Mouse (Mus musculus) heart, embryonic 10.5 days (tissue): ENCODE data around the gene Dapk2. TPM values are rescaled to one million over a fixed set of nuclear protein-coding genes. Genes with fewer than 3 reads are reported as not detected.

Source experiments
- DNase-seq: peaks from one replicate; pipeline ENCODE4 v3.0.0-alpha.2; 2017; ENCODE audit warnings: low spot score
- H3K27ac ChIP-seq: fragments of 300-500 bp; sonication (generic); 2 replicates; pipeline ENCODE4 v1.5.1; 2016; ENCODE audit warnings: mild to moderate bottlenecking
- H3K27me3 ChIP-seq: fragments of 300-500 bp; sonication (generic); 2 replicates; pipeline ENCODE4 v1.6.1; 2016; ENCODE audit warnings: mild to moderate bottlenecking; ENCODE audit not compliant: poor library complexity, insufficient read depth, severe bottlenecking
- H3K36me3 ChIP-seq: fragments of 300-500 bp; sonication (generic); 2 replicates; pipeline ENCODE4 v1.6.1; 2016; ENCODE audit warnings: mild to moderate bottlenecking, moderate library complexity
- H3K4me1 ChIP-seq: fragments of 300-500 bp; sonication (generic); 2 replicates; pipeline ENCODE4 v1.6.1; 2016; ENCODE audit warnings: mild to moderate bottlenecking
- H3K4me3 ChIP-seq: fragments of 300-500 bp; sonication (generic); 2 replicates; pipeline ENCODE4 v1.5.1; 2016; ENCODE audit warnings: mild to moderate bottlenecking, moderate library complexity
- H3K9me3 ChIP-seq: fragments of 300-500 bp; sonication (generic); 2 replicates; pipeline ENCODE4 v1.6.1; 2016; ENCODE audit warnings: mild to moderate bottlenecking, moderate library complexity
- WGBS: fragments of 180-500 bp; shearing (Covaris S2); methylation state at CpG from one replicate; pipeline ENCODE4 v1.1.7; 2016; 5-methylcytosine and 5-hydroxymethylcytosine counted together
- polyA plus RNA-seq: library from polyadenylated mRNA; unstranded; fragments of >200 nt; fragmentation: Nextera tagmentation; extraction: Ambion mirVana; gene quantifications from 2 replicates; pipeline ENCODE4 v1.2.1, GENCODE M21; 2016

The Dapk2 gene
- polyA plus RNA-seq, 1 experiment from 2014 or later = 8.5 TPM

DNA sequence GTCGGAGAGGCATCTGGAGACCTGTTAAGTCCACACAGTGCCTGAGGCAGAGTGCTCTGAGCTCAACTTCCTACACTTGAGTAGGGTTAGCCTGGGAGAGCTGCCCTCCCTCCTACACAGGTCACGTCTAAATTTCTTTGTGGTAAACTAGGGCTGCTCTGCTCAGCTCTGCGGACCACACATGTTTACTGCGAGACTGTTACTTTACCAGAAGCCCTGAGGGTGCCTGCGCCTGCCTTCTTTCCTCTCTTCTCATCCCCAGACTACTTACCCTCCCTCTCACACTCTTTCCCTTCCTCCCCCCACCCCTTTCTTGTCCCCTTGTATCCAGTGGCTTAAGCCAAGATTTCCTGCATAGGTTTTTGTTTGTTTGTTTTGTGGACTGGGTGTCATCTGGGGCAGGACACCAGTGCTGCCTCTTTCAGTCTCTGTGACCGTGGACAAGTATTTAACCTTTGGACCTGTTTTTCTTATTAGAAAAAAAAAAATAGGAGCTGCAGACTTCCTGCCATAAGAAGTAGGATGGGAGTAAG, 93.2 kb downstream of the Dapk2 start:
- Histone ChIP-seq H3K36me3 (no peaks in the 10 kb centered on the region), H3K27me3 (no peaks in the 10 kb centered on the region), H3K4me3 (no peak overlapping the region), H3K27ac (no peak overlapping the region), H3K4me1 (peaks cover 11% of the 10 kb centered on the region), H3K9me3 (no peaks in the 10 kb centered on the region)
- DNase-seq = no peak
- 39% methylated on average over 6 of the region's 6 CpGs for WGBS

DNA sequence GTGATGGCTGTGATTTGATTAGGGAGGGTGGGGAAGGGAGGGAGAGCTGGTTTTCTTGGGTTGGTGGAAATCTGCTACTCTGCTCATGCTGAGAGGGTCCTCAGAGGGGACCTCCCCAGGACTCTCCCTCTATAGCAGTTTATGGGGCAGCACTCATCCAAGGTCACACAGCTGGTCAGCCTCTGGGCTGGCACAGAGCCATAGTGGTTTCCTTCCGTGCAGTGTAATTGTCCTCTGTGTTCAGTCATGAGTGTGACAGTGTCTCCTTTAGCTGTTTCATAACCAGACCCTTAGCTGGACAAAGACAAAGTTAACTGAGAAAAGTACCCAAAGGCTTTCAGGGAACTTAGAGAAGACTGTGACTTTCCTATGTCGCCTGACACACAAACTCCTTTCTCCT, 103.7 kb downstream of the Dapk2 start:
- no peaks in the 10 kb centered on the region for H3K9me3 ChIP-seq
- DNase-seq = no peak
- no peaks in the 10 kb centered on the region for H3K36me3 ChIP-seq
- H3K4me3 ChIP-seq = no peak overlapping the region
- no peaks in the 10 kb centered on the region for H3K4me1 ChIP-seq
- H3K27ac ChIP-seq = no peak overlapping the region
- WGBS = 69% methylated on average over 2 of the region's 2 CpGs
- H3K27me3 ChIP-seq = no peaks in the 10 kb centered on the region

DNA sequence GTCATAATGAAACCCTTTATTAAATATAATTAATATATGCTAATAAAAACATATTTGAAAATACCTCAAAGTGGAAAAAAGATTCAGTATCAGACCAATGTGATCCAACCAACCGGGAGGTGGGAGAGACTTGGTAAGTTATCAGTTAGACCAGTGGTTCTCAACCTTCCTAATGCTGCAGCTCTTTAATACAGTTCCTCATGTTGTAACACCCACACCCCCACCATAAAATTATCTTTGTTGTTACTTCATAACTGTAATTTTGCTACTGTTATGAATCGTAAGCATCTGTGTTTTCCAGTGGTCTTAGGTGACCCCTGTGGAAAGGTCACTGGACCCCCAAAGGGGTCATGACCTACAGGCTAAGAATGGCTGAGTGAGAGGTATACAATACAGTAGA, 105.7 kb downstream of the Dapk2 start:
- 75% methylated on average over 2 of the region's 2 CpGs for WGBS
- no peak overlapping the region for H3K27ac ChIP-seq
- H3K27me3 ChIP-seq = 0 out of 2 replicates have a peak, but pooled peaks cover under 1% of the 10 kb centered on the region
- H3K4me3 ChIP-seq = no peak overlapping the region
- peaks cover 5% of the 10 kb centered on the region for H3K4me1 ChIP-seq
- H3K36me3 ChIP-seq = no peaks in the 10 kb centered on the region
- H3K9me3 ChIP-seq = no peaks in the 10 kb centered on the region
- DNase-seq = no peak

DNA sequence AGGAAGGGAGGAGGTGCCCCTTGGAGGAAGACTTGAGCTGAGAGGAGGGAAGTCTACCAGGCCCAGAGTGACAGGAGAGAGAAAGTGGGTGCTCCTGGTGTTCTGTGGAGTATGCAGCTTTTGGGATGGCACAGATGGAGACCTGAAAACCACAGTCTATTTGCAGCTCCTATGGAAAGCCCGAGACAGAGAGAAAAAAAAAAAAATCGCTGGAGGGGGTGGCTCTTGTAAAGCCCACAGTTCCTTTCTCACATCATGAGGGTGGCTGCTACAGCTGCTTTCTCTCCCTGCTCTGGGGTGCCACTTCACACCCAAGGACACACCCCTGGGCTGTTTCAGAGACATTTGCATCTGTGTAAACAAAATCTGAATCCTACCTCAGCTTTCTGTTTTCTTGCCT, 107.6 kb downstream of the Dapk2 start:
- H3K27me3 ChIP-seq = 0 out of 2 replicates have a peak, but pooled peaks cover 4% of the 10 kb centered on the region
- 30% methylated on average over 2 of the region's 2 CpGs for WGBS
- H3K4me3 ChIP-seq = no peak overlapping the region
- H3K4me1 ChIP-seq = peaks cover 6% of the 10 kb centered on the region
- DNase-seq = no peak
- H3K27ac ChIP-seq = no peak overlapping the region
- no peaks in the 10 kb centered on the region for H3K36me3 ChIP-seq
- no peaks in the 10 kb centered on the region for H3K9me3 ChIP-seq

DNA sequence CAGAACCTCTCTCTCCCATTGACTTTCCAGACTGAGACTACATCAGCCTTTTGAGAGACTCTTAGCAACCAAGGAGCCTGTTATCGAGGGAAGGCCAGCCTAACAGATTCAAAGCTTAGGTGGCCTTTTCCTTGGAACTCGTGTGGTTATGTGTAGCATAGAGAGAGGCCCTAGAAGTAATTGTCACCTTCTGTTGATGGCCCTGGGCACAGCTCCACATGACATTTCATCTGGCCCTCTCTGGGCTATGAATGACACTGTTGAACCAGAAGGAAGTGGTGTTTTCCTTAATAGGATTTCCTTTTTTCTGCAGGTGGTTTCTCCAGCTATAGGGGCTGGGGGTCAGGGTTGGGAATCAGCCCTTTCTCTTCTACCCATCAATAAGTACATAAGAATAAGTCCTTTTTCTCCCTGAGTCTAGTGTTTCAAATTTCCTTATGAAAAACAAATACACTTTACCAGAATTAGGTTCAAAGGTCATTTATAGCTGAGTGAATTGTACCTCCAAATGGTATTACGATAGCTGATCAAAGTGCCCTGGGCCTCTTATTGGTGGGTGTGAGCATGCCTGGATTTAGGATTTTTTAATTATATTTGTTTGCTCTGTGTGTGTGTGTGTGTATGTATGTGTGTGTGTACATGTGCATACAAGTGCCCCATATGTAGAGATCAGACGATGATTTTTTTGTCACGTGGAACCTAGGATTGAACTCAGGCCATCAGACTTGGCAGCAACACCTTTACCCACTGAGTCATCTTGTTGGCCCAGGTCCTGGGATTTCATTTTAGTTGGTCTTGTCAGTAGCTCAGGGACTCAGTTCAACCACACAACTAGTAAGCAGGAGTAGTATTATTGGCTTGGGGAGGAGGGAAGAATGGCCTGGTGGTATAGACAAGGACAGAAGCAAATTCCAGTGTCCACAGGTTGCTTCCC, 108.5 kb downstream of the Dapk2 start:
- no peak for DNase-seq
- Histone ChIP-seq H3K27ac (no peak overlapping the region), H3K4me3 (no peak overlapping the region), H3K27me3 (peaks cover 7% of the 10 kb centered on the region; the same call in 1 of the 2 replicates), H3K36me3 (no peaks in the 10 kb centered on the region), H3K4me1 (peaks cover 10% of the 10 kb centered on the region), H3K9me3 (no peaks in the 10 kb centered on the region)
- 75% methylated on average over 5 of the region's 5 CpGs for WGBS

DNA sequence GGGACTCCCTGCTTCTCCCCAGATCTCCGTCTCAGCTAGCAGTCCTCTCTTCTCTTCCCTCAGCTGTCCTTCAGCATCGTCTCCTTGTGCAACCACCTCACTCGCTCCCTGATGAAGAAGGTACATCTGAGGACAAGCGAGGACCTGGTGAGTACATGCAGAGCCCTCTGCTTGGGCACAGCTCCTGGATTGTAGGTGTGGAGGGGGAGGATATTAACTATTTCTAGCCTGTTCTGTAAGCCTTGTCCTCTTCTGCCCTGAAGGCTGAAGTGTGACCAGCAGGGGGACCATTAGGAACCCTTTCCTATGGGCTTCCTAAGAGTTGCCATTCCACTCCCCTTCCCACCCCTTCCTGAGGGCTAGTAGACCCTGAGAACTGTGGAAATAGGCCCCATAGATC, 110.8 kb downstream of the Dapk2 start:
- Histone ChIP-seq H3K4me3 (no peak overlapping the region), H3K9me3 (no peaks in the 10 kb centered on the region), H3K4me1 (peaks cover 12% of the 10 kb centered on the region), H3K27me3 (peaks cover 9% of the 10 kb centered on the region; the same call in 1 of the 2 replicates), H3K27ac (no peak overlapping the region), H3K36me3 (no peaks in the 10 kb centered on the region)
- whole genome bisulfite sequencing = 73% methylated on average over 4 of the region's 4 CpGs
- no peak for DNase-seq

DNA sequence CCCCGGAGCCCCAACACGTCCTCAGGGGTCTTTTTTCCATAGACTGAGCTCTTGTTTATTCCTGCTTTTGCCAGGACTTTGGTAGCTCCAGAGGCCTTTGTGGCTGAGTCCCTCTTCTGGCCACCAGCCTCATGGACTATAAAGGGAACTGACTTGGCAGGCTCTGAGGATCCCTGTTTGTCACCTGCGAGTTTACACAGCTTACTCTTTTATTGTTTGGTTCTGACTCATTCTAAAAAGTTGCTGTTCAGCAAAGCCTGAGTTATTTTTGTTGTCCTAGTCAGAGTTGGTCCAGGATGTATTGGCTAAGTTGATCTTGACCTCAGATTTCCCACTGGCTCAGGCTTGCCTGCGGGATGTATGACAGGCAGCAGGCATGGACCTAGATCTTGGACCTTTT, 112.0 kb downstream of the Dapk2 start:
- peaks cover 20% of the 10 kb centered on the region for H3K4me1 ChIP-seq
- H3K36me3 ChIP-seq = no peaks in the 10 kb centered on the region
- peaks cover 9% of the 10 kb centered on the region; the same call in 1 of the 2 replicates for H3K27me3 ChIP-seq
- no peak overlapping the region for H3K4me3 ChIP-seq
- no peak for DNase-seq
- no peaks in the 10 kb centered on the region for H3K9me3 ChIP-seq
- H3K27ac ChIP-seq = no peak overlapping the region
- WGBS = 80% methylated on average over 4 of the region's 4 CpGs

DNA sequence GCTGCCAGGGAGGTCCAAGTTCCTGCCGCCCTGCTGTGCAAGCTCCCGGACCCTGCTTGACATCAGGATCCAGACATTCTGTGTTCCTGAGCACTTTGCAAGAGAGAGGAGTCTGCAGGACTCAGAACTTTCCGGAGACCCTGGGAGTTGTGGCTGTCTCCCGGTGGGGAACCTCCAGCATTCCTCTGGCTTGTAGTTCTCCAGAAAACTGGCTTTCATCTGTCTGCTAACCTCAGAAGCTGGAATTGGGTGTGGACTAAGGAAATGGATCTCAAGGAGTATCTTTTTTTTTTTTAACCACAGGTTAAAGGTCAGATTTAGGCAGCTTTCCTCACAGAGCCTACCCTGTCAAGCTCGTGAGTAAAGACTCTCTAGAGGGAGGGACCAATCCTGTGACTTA, 113.7 kb downstream of the Dapk2 start:
- H3K27ac ChIP-seq = 0 out of 2 replicates have a peak overlapping the region, but pooled peaks have one; percentile 11
- H3K9me3 ChIP-seq = no peaks in the 10 kb centered on the region

DNA sequence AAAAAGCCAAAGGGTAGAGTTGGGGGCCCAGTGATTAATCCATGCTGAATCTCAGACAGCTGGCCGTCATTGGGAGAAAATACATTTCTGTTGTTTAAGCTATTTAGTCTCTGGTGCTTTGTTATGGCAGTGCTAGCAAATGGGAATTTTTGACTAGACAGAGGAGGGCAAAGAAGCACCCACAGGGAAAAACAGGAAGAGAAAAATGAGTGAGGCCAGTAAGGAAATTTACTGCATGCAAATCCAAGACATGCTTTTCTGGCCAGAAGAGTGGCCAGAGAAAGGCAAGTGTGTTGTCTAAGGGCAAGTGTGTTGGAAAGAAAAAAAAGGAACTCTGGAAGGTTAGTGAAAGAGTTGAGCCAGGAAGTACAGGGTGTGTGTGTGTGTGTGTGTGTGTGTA, 115.6 kb downstream of the Dapk2 start:
- Histone ChIP-seq H3K4me3 (no peak overlapping the region), H3K9me3 (no peaks in the 10 kb centered on the region), H3K36me3 (no peaks in the 10 kb centered on the region), H3K27me3 (peaks cover 9% of the 10 kb centered on the region; the same call in 1 of the 2 replicates), H3K27ac (no peak overlapping the region), H3K4me1 (peaks cover 39% of the 10 kb centered on the region)
- no peak for DNase-seq
- 85% methylated on average over 1 of the region's 1 CpGs for WGBS

More for the DNA sequence above, 113.7 kb downstream of the Dapk2 start:
- no peak overlapping the region for H3K4me3 ChIP-seq
- H3K27me3 ChIP-seq = peaks cover 9% of the 10 kb centered on the region; the same call in 1 of the 2 replicates
- no peaks in the 10 kb centered on the region for H3K36me3 ChIP-seq
- H3K4me1 ChIP-seq = peaks cover 37% of the 10 kb centered on the region
- no peak for DNase-seq
- 37% methylated on average over 5 of the region's 5 CpGs for WGBS

DNA sequence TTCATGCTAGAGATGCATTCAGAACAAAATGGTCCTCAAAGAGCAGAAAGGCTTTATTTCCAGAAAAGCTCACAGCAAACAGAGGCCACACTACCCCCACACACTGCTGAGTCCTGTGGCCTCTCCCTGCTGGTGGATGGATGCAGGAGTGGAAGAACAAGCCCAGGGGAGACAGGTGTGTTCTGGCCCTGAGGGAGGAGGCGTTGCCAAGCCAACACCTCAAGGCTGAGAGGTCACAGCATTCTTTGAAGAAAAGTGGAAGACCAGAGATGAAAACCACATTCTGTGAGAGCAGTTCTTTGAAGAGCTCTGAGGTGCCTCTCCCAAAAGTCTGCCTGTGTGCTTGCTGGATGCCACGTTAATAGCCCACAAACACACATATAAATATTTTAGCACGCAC, 116.6 kb downstream of the Dapk2 start:
- DNase-seq = no peak
- Histone ChIP-seq H3K27me3 (peaks cover 8% of the 10 kb centered on the region; the same call in 1 of the 2 replicates), H3K4me1 (peaks cover 39% of the 10 kb centered on the region), H3K36me3 (no peaks in the 10 kb centered on the region), H3K27ac (no peak overlapping the region), H3K4me3 (no peak overlapping the region), H3K9me3 (no peaks in the 10 kb centered on the region)
- WGBS = 46% methylated on average over 3 of the region's 3 CpGs

DNA sequence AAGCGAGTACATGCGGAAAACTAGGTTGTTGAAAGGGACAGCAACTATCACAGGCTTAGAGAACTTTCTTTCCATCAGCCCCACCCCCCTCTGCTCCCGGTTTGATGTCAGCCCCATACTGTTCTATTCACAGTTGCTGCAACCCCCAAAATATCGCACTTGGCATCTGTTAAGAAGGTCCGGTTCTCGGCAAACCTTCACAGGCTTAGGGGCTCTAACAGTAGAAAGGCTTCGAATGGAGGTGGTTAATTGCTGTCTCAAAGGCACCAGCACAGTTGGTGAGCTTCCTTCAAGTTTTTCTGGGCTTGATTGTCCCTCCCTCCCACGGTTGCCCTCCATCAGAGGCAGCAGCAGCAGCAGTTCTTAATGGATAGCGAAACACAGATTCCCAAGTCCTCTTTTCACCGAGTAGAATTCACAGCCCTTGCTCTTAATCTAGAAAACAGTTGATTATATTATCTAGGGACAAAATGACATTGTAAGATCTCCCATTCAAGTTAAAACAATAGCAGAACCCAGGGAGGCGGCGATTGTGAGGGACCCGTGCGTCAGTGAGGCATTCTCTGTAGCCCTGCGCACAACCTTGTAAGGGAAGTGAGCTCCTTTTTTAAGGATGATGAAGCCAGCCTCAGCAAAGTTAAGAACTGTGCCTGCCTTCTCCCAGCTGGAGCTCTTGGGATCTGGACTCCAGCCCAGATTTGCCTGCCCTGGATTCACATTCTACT, 117.4 kb downstream of the Dapk2 start:
- H3K9me3 ChIP-seq = no peaks in the 10 kb centered on the region
- peak overlapping the region; percentile 72 for H3K27ac ChIP-seq
- peak overlapping the region; percentile 47 for H3K4me3 ChIP-seq
- 3% methylated on average over 15 of the region's 15 CpGs for WGBS
- peaks cover 46% of the 10 kb centered on the region for H3K4me1 ChIP-seq
- DNase-seq = no peak
- no peaks in the 10 kb centered on the region for H3K36me3 ChIP-seq
- H3K27me3 ChIP-seq = peaks cover 9% of the 10 kb centered on the region; the same call in 1 of the 2 replicates

DNA sequence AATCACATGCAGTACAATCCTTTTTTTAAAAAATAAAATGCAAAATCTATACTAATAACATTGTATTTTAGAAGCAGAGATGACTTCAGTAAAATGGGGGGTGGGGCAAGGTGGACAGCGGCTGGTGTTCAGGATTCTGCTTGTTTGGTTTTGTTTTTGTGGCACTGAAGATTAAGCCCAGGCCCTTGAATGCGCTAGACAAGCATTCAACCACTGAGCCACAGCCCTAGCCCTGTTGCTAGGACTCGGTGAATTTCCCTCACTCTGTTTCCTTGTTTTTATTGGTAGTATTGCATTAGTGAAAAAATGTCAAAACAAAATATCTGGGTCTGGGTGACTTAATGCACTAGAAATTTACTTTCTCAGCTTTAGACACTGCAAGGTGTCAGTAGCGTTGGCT, 118.0 kb downstream of the Dapk2 start:
- 40% methylated on average over 4 of the region's 4 CpGs for WGBS
- DNase-seq = no peak
- Histone ChIP-seq H3K4me3 (no peak overlapping the region), H3K27ac (no peak overlapping the region), H3K9me3 (no peaks in the 10 kb centered on the region), H3K4me1 (peaks cover 49% of the 10 kb centered on the region), H3K27me3 (peaks cover 9% of the 10 kb centered on the region; the same call in 1 of the 2 replicates), H3K36me3 (no peaks in the 10 kb centered on the region)
